Mouse (Mus musculus) heart, adult 18-20 months (tissue): Measurements from ENCODE around the gene Pcgf2. TPM values are rescaled to one million over a fixed set of nuclear protein-coding genes. Genes with fewer than 3 reads are reported as not detected.
"Not testable (repeated sequence)": the region's sequence is repeated elsewhere in the genome, so short reads cannot be mapped to it uniquely, and the experiment has no call there.

Source experiments
- DNase-seq, 2 experiments: peaks; one replicate each; pipeline ENCODE4 v3.0.0; 2021 to 2022; ENCODE audit warnings: mixed read lengths in 1 of 2
- microRNA-seq, 2 experiments: library from miRNA; unstranded; fragments of <30 nt; microRNA quantifications; one replicate each; pipeline ENCODE4 v1.2.0; 2022
- total RNA-seq, 2 experiments: library from RNA; stranded (reverse); gene quantifications; 2 replicates each; pipeline ENCODE4 v1.2.3; 2021

Pcgf2 gene
- total RNA-seq, 2 experiments from 2014 or later: 4.8 to 4.9 TPM

DNA sequence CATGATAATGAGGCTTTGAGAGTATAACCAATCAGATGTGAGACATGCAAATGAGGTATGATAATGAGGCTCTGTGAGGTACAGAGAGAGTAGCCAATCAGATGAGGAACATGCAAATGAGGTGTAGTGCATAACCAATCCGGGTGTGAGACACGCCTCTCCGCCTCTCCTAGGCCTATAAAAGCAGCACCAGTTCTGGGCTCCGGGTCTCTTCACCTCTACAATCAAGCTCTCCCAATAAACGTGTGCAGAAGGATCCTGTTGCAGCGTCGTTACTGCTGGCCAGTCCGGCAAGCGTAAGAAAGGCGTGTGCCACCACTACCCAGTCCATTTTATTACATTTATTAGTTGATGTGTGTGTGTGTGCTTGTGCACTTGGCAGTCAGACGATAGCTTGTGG lies 46.9 kb downstream of the Pcgf2 start:
- not testable (repeated sequence) for DNase-seq

DNA sequence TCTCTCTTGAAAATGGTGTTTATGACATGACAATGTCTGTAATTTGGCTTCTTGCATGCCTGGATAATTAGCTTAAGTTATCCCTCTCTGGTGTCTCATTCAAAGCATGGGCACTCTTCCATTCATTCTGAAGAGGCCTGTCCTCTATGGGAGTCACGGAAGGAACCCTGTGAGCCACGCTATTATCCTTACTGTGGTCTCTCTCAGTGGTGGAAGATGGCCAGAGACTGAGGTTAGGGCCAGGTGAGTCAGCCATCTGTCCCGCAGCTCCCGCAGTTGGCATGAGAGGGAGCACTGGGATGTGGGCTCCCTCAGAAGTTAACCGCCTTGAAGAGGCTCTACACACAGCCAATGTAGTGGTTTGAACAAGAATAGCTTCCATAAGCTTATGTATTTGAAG lies 50.0 kb downstream of the Pcgf2 start:
- no peak for DNase-seq

DNA sequence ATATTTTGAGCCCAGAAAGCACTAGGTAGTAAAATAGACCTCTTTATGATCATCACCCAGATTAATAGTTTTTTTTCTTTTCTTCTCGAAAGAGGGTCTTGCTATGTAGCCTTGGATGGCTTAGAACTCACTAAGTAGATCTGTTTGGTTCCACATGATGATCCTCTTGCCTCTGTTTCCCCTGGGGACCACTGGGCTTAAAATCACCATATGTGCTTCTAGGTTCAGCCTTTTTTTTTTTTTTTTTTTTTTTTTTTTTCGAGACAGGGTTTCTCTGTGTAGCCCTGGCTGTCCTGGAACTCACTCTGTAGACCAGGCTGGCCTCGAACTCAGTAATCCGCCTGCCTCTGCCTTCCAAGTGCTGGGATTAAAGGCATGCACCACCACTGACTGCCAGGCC lies 51.8 kb downstream of the Pcgf2 start:
- DNase-seq: not testable (repeated sequence)

DNA sequence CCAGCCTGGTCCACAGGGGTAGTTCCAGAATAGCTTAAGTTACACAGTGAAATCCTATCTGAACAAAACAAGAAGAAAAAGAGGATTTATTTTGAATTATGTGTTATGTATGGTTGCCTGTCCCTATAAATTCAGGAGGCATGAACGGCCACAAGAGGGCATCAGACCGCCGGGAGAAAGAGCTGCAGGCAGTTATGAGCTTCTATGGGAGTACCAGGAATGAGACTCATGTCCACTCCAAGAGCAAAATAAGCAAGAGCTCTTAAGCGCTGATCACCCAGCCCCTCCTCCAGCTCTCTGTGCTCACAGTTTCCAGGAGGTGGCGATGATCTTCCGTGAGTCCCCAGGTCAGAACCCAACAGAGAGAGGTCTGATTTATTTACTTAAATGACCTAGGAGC lies 55.5 kb downstream of the Pcgf2 start:
- DNase-seq: peak; percentile 75 to 88

DNA sequence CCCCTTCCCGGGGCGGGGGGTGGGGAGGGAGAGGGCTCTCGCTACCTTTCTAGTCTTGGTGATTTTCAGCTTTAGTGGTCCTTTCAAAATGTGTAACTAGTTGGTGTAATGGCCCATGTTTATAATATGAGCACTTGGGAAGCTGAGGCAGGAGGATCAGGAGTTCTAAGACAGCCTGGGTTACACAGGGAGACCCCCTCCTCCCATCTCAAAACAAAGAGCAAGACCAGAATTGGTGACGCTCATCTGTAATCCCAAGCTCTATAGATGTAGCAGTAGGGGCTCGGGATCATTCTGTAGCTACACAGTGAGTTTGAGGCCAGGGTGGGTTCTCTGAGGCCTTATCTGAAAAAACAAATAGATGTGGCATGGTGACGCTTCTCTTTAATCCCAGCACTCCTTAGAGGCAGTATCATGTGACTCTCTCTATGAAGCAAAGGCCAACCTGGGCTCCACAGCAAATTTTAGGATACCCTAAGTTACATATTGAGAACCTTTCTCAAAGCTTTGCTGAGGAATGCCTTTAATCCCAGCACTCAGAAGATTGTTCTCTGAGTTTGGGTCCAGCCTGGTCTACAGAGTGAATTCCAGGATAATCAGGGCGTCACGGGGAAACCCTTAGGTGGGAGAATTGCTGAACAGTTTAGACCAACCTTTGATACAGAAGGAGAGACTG lies 56.8 kb downstream of the Pcgf2 start:
- DNase-seq: no peak

DNA sequence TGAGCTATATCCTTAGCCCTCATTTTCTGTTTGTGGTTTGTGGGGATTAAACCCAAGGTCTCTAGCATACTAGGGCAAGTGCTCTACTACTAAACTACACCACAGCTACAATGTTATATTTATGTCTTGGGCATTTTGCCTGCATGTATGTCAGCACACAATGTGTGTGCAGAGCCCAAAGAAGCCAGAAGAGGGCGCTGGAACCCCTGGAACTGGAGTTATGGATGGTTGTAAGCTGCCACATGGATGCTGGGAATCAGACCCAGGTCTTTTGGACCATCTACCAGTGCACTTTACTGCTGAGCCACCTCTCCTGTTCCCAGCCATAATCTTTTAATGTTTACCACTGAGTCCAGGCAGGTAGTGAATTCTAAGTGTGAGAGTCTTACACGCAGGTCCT lies 57.6 kb downstream of the Pcgf2 start:
- DNase-seq: no peak

DNA sequence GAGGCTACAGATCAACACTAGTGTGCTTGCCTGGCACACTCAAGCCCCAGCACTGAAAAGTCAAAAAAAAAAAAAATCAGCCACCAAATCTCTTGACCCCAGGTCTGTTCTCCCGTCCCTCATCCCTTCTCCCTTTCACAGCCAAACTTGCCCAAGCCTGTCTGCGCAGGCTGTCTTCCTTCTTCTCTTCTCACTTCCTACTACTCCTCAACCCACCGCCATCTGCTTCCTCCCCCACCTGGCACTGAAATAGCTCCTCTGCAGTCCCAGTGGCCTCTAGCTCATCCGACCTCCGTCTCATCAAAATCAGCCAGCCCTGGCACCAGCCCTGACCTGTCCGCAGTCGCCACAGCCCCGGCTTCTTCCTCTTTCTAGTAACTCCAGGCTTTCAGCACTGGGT lies 58.6 kb downstream of the Pcgf2 start:
- no peak for DNase-seq

Small RNA genes within 50 kb of the gene (microRNA-seq; reads per million reads assigned to microRNA genes)
- gene Gm24158: 0 to 0.54 reads per million in 2 experiments
- 0.54 to 0.76 reads per million in 2 experiments for gene Mir6927
- gene Mir8102: 0 reads per million in 2 experiments

Other genes starting within 250 kb of the Pcgf2 start
- gene 4933428G20Rik, start 200.2 kb downstream of the Pcgf2 start, total RNA-seq: not detected
- gene Srcin1, start 124.3 kb downstream of the Pcgf2 start, total RNA-seq: under 1 TPM; 0.18 to 0.25 TPM
- 1 to 10 TPM in 1 of 2 experiments, under 1 TPM in 1; 0.84 to 1.1 TPM for gene Epop, start 70.8 kb downstream of the Pcgf2 start, total RNA-seq
- gene Mllt6, start 37.1 kb downstream of the Pcgf2 start, total RNA-seq: 10 to 100 TPM; 59.5 to 60.0 TPM
- 100 to 1,000 TPM; 134 to 145 TPM for gene Cisd3, start 14.7 kb downstream of the Pcgf2 start, total RNA-seq
- gene Psmb3, start 2.9 kb upstream of the Pcgf2 start, total RNA-seq: 100 to 1,000 TPM; 135 to 150 TPM
- gene Pip4k2b, start 44.2 kb upstream of the Pcgf2 start, total RNA-seq: 10 to 100 TPM; 23.7 to 24.1 TPM
- 1 to 10 TPM; 6.4 to 8.4 TPM for gene Cwc25, start 66.1 kb upstream of the Pcgf2 start, total RNA-seq
- not detected for gene 1700001P01Rik, start 75.4 kb upstream of the Pcgf2 start, total RNA-seq
- 100 to 1,000 TPM; 505 to 584 TPM for gene Rpl23, start 81.9 kb upstream of the Pcgf2 start, total RNA-seq
- gene Lasp1, start 98.5 kb upstream of the Pcgf2 start, total RNA-seq: 10 to 100 TPM; 34.9 to 36.6 TPM
- under 1 TPM; 0.51 to 0.55 TPM for gene B230217C12Rik, start 140.3 kb upstream of the Pcgf2 start, total RNA-seq
- under 1 TPM; 0.35 to 0.75 TPM for gene Fbxo47, start 183.7 kb upstream of the Pcgf2 start, total RNA-seq